Comparison of ENCODE assay signal across 24 mouse cellular contexts in genomic region chr16:76414528-76414927, GRCm38 (mm10). TPM values are rescaled to one million over a fixed set of nuclear protein-coding genes. Genes with fewer than 3 reads are reported as not detected.
DNase-seq lines count a peak whose midpoint lies in the region; ATAC-seq lines count a peak whose summit lies in the region.
"Had no signal": no experiment of that assay in that cellular context is flagged by ENCODE, and none has a peak within 500 bp of the region (broad histone marks: within the 10 kb centered on the region; RNA-seq: fewer than 3 reads in every experiment).

No protein-coding gene starts in this region.

- no peak overlapping the region for H3K4me3 ChIP-seq in kidney, embryonic 14.5 days (ENCODE audit: low read length)
- H3K4me3 ChIP-seq: erythroblast, embryonic 14.5 days; hindbrain, embryonic 12.5 days; intestine, embryonic 15.5 days; layer of hippocampus, adult 2 months; left cerebral cortex, adult 2 months; liver, embryonic 12.5 days; neural tube, embryonic 12.5 days had no signal

- H3K27me3 ChIP-seq in kidney, embryonic 14.5 days (ENCODE audit: control insufficient read depth, insufficient read depth, low read length): no peaks in the 10 kb centered on the region
- H3K27me3 ChIP-seq: hindbrain, embryonic 12.5 days; intestine, embryonic 15.5 days; liver, embryonic 12.5 days; neural tube, embryonic 12.5 days had no signal

- no peak for ATAC-seq in kidney, embryonic 14.5 days (ENCODE audit: low FRiP score, low TSS enrichment)
- ATAC-seq: CD4-positive, CD25-positive, alpha-beta regulatory T cell, adult 4 months; hindbrain, postnatal 0 days; intestine, embryonic 15.5 days; liver, embryonic 12.5 days; liver, postnatal 0 days; midbrain, embryonic 16.5 days had no signal

- 69% methylated on average over 5 of the region's 5 CpGs for WGBS in kidney, embryonic 14.5 days

- no peak overlapping the region for H3K9ac ChIP-seq in kidney, embryonic 14.5 days (ENCODE audit: low read depth, low read length)
- H3K9ac ChIP-seq: hindbrain, embryonic 12.5 days; intestine, embryonic 15.5 days; liver, embryonic 12.5 days; liver, postnatal 0 days; neural tube, embryonic 12.5 days had no signal

- DNase-seq in adrenal gland, postnatal 36 days: peak; percentile 17 to 22
- no peak for DNase-seq in adrenal gland, adult (ENCODE audit: inconsistent age in 2 of 2, low spot score in 1 of 2)
- peak; percentile 14 for DNase-seq in gastrocnemius, postnatal 10 days
- DNase-seq in gastrocnemius, adult 18-20 months (ENCODE audit: low spot score): no peak
- DNase-seq in kidney, postnatal 10 days: peak; percentile 36
- peak; percentile 49 for DNase-seq in skeletal muscle tissue, adult 2 months (ENCODE audit: low read depth, low spot score)
- no peak for DNase-seq in neural tube, embryonic 10.5 days (ENCODE audit: extremely low spot score, low spot score)
- DNase-seq: cerebellum, adult 11 months; cerebellum, adult 9-10 months; heart, postnatal 14 days; liver, postnatal 0 days; lung, postnatal 36 days had no signal

- no peak overlapping the region for H3K27ac ChIP-seq in kidney, embryonic 14.5 days (ENCODE audit: low read depth, low read length)
- H3K27ac ChIP-seq: hindbrain, embryonic 12.5 days; hindbrain, postnatal 0 days; intestine, embryonic 15.5 days; layer of hippocampus, adult 2 months; left cerebral cortex, adult 2 months; liver, embryonic 12.5 days; neural tube, embryonic 12.5 days had no signal

- H3K4me1 ChIP-seq in kidney, embryonic 14.5 days (ENCODE audit: control insufficient read depth, insufficient read depth, low read length): no peaks in the 10 kb centered on the region
- H3K4me1 ChIP-seq: hindbrain, embryonic 12.5 days; intestine, embryonic 15.5 days; liver, embryonic 12.5 days; neural tube, embryonic 12.5 days had no signal

- no peaks in the 10 kb centered on the region for H3K36me3 ChIP-seq in kidney, embryonic 14.5 days (ENCODE audit: control insufficient read depth, insufficient read depth, low read length)
- H3K36me3 ChIP-seq: hindbrain, embryonic 12.5 days; intestine, embryonic 15.5 days; liver, embryonic 12.5 days; neural tube, embryonic 12.5 days had no signal

- H3K4me2 ChIP-seq in kidney, embryonic 14.5 days (replicated peaks; ENCODE audit: low read depth, low read length): no peak overlapping the region
- H3K4me2 ChIP-seq: hindbrain, embryonic 12.5 days; intestine, embryonic 15.5 days; liver, embryonic 12.5 days; midbrain, embryonic 11.5 days; neural tube, embryonic 12.5 days had no signal

- H3K9me3 ChIP-seq in kidney, embryonic 14.5 days (ENCODE audit: control insufficient read depth, low read length): no peaks in the 10 kb centered on the region
- H3K9me3 ChIP-seq: hindbrain, embryonic 12.5 days; intestine, embryonic 15.5 days; liver, embryonic 12.5 days; neural tube, embryonic 12.5 days had no signal

RNA-seq across cellular contexts. Expression of gene Nrip1, which starts 40.9 kb away (rescaled TPM):
- 10 to 100 TPM; 76.2 to 98.8 TPM for total RNA-seq in adrenal gland, postnatal 36 days (2021)
- total RNA-seq in gastrocnemius, postnatal 10 days (2021): 10 to 100 TPM; 37.3 to 41.4 TPM
- total RNA-seq in gastrocnemius, adult 18-20 months (2021): 10 to 100 TPM; 32.8 to 45.6 TPM
- 36.9 and 56.8 TPM in 2 replicates for polyA plus RNA-seq in kidney, embryonic 14.5 days (2014; fragmentation: Nextera tagmentation; extraction: Ambion mirVana)

Comparison
In these comparisons a context has a peak if more than half of its experiments do, and no peak if none do; other contexts are left out.
1. DNase-seq: peak in adrenal gland, postnatal 36 days (2 of 2), gastrocnemius, postnatal 10 days (single experiment), kidney, postnatal 10 days (single experiment) and skeletal muscle tissue, adult 2 months (single experiment); none in adrenal gland, adult (0 of 2), gastrocnemius, adult 18-20 months (single experiment) and neural tube, embryonic 10.5 days (single experiment).